Mouse (Mus musculus): ENCODE measurements around the gene Gm8251. TPM values are rescaled to one million over a fixed set of nuclear protein-coding genes. Genes with fewer than 3 reads are reported as not detected.

Gm8251 gene
- 0.63 TPM for polyA plus RNA-seq (2014; fragmentation: Illumina TruSeq; extraction: RNeasy Lipid Tissue Mini Kit (QIAGEN cat#74804); ENCODE audit: low replicate concordance)

DNA sequence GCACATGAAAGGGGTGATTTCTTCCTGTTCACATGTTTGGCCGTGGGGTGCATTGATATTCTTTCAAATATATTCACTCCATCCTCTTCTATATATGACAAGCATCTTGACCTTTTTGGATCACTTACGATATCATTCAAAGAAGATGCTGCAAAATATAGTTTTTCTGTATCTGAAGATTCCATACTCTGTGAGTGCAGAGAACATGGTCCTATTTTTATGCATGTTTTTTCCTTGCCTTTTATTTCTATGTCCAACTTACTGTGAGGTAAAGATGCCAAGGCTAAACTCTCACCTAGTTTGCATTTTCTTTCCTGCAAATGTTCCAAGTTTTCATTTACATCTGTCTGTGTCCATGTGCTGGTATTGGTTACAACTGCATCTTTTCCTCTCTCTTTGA is at the start of gene Gm8251:
Gene Gm8251, minus strand, starts transcription at position 101 of the 400 bp plus-strand sequence.

DNA sequence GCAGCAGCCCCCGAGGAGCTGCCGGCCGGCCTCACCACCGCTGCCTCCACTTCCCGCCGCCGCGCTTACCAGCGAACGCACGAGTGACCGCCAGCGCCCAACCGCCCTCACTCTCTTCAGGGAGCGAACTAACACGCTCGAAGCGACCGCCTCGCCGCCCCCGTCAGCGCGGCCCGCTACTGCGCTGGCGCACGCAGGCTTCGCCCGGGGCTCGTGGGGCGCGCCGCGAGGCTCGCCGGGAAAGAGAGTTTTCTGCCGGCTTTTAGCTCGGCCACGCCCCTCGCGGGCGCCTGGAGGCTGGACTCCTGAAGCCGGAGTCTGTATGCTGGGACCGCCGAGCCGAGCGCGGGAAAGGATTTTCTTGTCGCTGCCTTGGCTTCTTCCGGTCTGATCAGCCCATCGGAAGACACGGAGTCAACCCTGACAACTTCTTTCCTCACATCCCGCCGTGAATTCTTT is 40.6 kb upstream of the Gm8251 start, which contains the start of gene Tex30:
Gene Tex30, minus strand, starts transcription at position 183 of the 459 bp plus-strand sequence.

GRCm38 (mm10) chr1:44019934-44020333 is 41.8 kb downstream of the Gm8251 start, which contains the start of gene Mettl21c:
Gene Mettl21c, minus strand, starts transcription at chr1:44020034.

Other genes starting within 250 kb of the Gm8251 start
- gene Uxs1, start 234.1 kb downstream of the Gm8251 start, polyA plus RNA-seq (2014; fragmentation: Illumina TruSeq; extraction: RNeasy Lipid Tissue Mini Kit (QIAGEN cat#74804); ENCODE audit: low replicate concordance) = 28.1 TPM
- gene Tpp2, start 128.3 kb downstream of the Gm8251 start, polyA plus RNA-seq (2014; fragmentation: Illumina TruSeq; extraction: RNeasy Lipid Tissue Mini Kit (QIAGEN cat#74804); ENCODE audit: low replicate concordance) = 91.3 TPM
- not detected for gene Mettl21c, start 41.9 kb downstream of the Gm8251 start, polyA plus RNA-seq (2014; fragmentation: Illumina TruSeq; extraction: RNeasy Lipid Tissue Mini Kit (QIAGEN cat#74804); ENCODE audit: low replicate concordance)
- 74.0 TPM for gene Tex30, start 40.5 kb upstream of the Gm8251 start, polyA plus RNA-seq (2014; fragmentation: Illumina TruSeq; extraction: RNeasy Lipid Tissue Mini Kit (QIAGEN cat#74804); ENCODE audit: low replicate concordance)
- 16.3 TPM for gene Kdelc1, start 56.9 kb upstream of the Gm8251 start, polyA plus RNA-seq (2014; fragmentation: Illumina TruSeq; extraction: RNeasy Lipid Tissue Mini Kit (QIAGEN cat#74804); ENCODE audit: low replicate concordance)
- gene Bivm, start 57.0 kb upstream of the Gm8251 start, polyA plus RNA-seq (2014; fragmentation: Illumina TruSeq; extraction: RNeasy Lipid Tissue Mini Kit (QIAGEN cat#74804); ENCODE audit: low replicate concordance) = 38.0 TPM
- gene Ercc5, start 85.8 kb upstream of the Gm8251 start, polyA plus RNA-seq (2014; fragmentation: Illumina TruSeq; extraction: RNeasy Lipid Tissue Mini Kit (QIAGEN cat#74804); ENCODE audit: low replicate concordance) = 19.7 TPM
- not detected for gene Mettl21e, start 157.0 kb upstream of the Gm8251 start, polyA plus RNA-seq (2014; fragmentation: Illumina TruSeq; extraction: RNeasy Lipid Tissue Mini Kit (QIAGEN cat#74804); ENCODE audit: low replicate concordance)